Mouse (Mus musculus) bone marrow, adult 2 months (tissue): Measurements from ENCODE around the gene Cnpy3. TPM values are rescaled to one million over a fixed set of nuclear protein-coding genes. Genes with fewer than 3 reads are reported as not detected.
A peak's percentile ranks its signal among the peaks of the same experiment; 100 is the strongest.

Source experiments
- H3K27ac ChIP-seq: fragments of 200-500 bp; 2 replicates; pipeline ENCODE4 v1.5.1; 2012; ENCODE audit warnings: low read depth, mild to moderate bottlenecking, control low read depth, inconsistent platforms, low read length; ENCODE audit not compliant: control insufficient read depth, poor library complexity, insufficient read depth
- H3K4me1 ChIP-seq: fragments of 200-500 bp; 2 replicates; pipeline ENCODE4 v1.6.1; 2011; ENCODE audit warnings: low read length; ENCODE audit not compliant: control insufficient read depth, insufficient read depth
- H3K4me3 ChIP-seq: fragments of 200-500 bp; replicated peaks from 2 replicates; pipeline ENCODE3; 2011; ENCODE audit warnings: mild to moderate bottlenecking, low read depth, low read length, control low read depth; ENCODE audit not compliant: control insufficient read depth
- CTCF ChIP-seq: fragments of 200-500 bp; IDR thresholded peaks from 2 replicates; pipeline ENCODE4 v1.5.1; 2011; ENCODE audit warnings: low read length, control low read depth; ENCODE audit not compliant: control insufficient read depth, insufficient read depth
- POLR2A ChIP-seq: fragments of 200-500 bp; IDR thresholded peaks from 2 replicates; pipeline ENCODE4 v1.6.1; 2011; ENCODE audit warnings: low read depth, mild to moderate bottlenecking, control low read depth, low read length, borderline replicate concordance; ENCODE audit not compliant: control insufficient read depth
- WGBS: fragments of 180-500 bp; shearing (Covaris S2); methylation state at CpG from one replicate; pipeline ENCODE4 v1.1.7; 2018; 5-methylcytosine and 5-hydroxymethylcytosine counted together
- polyA plus RNA-seq: library from polyadenylated mRNA; stranded (reverse); fragments of >200 nt; gene quantifications from 2 replicates; pipeline ENCODE4 v1.2.4, GENCODE M21; 2011; ENCODE audit warnings: low replicate concordance; ENCODE audit not compliant: missing spikeins, insufficient read depth, insufficient read length

Gene Cnpy3
- polyA plus RNA-seq, 1 experiment, result 46.3 TPM

GRCm38 (mm10) chr17:46704887-46705835, 46.9 kb downstream of the Cnpy3 start, which contains the start of gene Ppp2r5d:
TSS of gene Ppp2r5d (minus strand) at chr17:46705111.
- H3K4me1 ChIP-seq, result peaks cover 4% of the 10 kb centered on the region
- WGBS, result under 1% methylated on average over 48 of the region's 48 CpGs

GRCm38 (mm10) chr17:46703971-46704886, 47.8 kb downstream of the Cnpy3 start:
- Histone ChIP-seq H3K27ac (peak overlapping the region; percentile 81), H3K4me3 (peak overlapping the region; percentile 77), H3K4me1 (peaks cover 4% of the 10 kb centered on the region)
- TF ChIP-seq POLR2A (no peak), CTCF (no peak)
- 4% methylated on average over 38 of the region's 41 CpGs for WGBS

More at GRCm38 (mm10) chr17:46704887-46705835, 46.9 kb downstream of the Cnpy3 start, which contains the start of gene Ppp2r5d:
- TF ChIP-seq POLR2A (peak; percentile 73), CTCF (no peak)
- Histone ChIP-seq H3K4me3 (peak within 1 kb of the TSS; percentile 77), H3K27ac (peak within 1 kb of the TSS; percentile 81)

DNA sequence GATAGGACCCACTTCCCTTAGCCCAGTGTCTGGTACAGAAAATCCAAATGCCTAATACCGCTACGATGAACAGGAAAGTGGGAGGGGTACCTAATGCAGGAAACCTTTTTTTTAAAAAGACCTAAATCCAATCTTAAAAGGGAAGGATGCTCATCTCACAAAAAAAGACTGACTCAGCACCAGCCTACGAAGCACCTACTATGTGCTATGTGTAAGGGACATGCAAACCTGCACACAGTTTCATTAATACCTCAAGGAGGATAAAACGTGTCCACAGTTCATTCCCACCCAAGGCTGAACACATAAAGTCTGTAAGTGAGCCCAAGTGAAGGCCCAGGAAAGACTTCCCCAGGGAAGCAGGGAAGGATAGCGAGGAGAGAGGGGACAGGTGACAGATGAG, 49.5 kb downstream of the Cnpy3 start:
- Histone ChIP-seq H3K4me1 (peaks cover 4% of the 10 kb centered on the region), H3K27ac (no peak overlapping the region), H3K4me3 (no peak overlapping the region)
- TF ChIP-seq CTCF (no peak), POLR2A (no peak)
- 85% methylated on average over 5 of the region's 5 CpGs for WGBS

GRCm38 (mm10) chr17:46702100-46702499, 49.9 kb downstream of the Cnpy3 start:
- H3K4me1 ChIP-seq, result peaks cover 4% of the 10 kb centered on the region
- no peak overlapping the region for H3K4me3 ChIP-seq
- 84% methylated on average over 12 of the region's 12 CpGs for WGBS
- H3K27ac ChIP-seq, result no peak overlapping the region
- no peak for TF ChIP-seq CTCF
- TF ChIP-seq POLR2A, result no peak

- peaks cover 4% of the 10 kb centered on the region for H3K4me1 ChIP-seq
- no peak overlapping the region for H3K4me3 ChIP-seq
- 86% methylated on average over 12 of the region's 12 CpGs for WGBS
- TF ChIP-seq CTCF (no peak), POLR2A (no peak)
- no peak overlapping the region for H3K27ac ChIP-seq
These were observed 50.5 kb downstream of the Cnpy3 start for GRCm38 (mm10) chr17:46701489-46701888.

DNA sequence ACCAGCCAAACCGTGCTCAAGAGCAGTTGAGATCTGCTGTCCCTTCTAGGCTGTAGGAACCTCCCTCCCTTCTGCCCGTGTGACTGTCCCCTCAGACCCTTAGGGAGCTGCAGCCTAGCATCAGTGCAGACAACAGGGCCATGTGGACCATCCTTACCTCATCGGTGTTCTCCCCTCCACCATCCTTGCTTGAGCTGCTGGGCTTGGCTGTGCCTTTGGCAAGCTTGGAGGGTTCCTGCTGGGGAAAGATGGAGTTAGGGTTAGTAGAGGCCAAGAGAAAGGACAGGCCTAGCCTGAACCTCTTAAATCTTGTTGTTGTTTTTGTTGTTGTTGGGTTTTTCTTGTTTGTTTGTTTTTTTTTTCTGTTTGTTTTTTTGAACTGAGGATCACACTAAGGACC, 52.1 kb downstream of the Cnpy3 start:
- no peak overlapping the region for H3K27ac ChIP-seq
- 80% methylated on average over 3 of the region's 3 CpGs for WGBS
- no peak for TF ChIP-seq POLR2A
- TF ChIP-seq CTCF, result no peak
- peaks cover 4% of the 10 kb centered on the region for H3K4me1 ChIP-seq
- H3K4me3 ChIP-seq, result no peak overlapping the region

GRCm38 (mm10) chr17:46699245-46699644, 52.8 kb downstream of the Cnpy3 start:
- Histone ChIP-seq H3K27ac (no peak overlapping the region), H3K4me3 (no peak overlapping the region), H3K4me1 (peaks cover 4% of the 10 kb centered on the region)
- TF ChIP-seq POLR2A, result no peak
- no peak for TF ChIP-seq CTCF
- 75% methylated on average over 5 of the region's 5 CpGs for WGBS

GRCm38 (mm10) chr17:46698515-46698914, 53.5 kb downstream of the Cnpy3 start:
- Histone ChIP-seq H3K4me1 (peaks cover 1% of the 10 kb centered on the region), H3K27ac (no peak overlapping the region), H3K4me3 (no peak overlapping the region)
- WGBS, result 94% methylated on average over 6 of the region's 6 CpGs
- TF ChIP-seq CTCF (no peak), POLR2A (no peak)

GRCm38 (mm10) chr17:46694517-46695063, 57.4 kb downstream of the Cnpy3 start:
- H3K4me3 ChIP-seq, result no peak overlapping the region
- WGBS, result 96% methylated on average over 1 of the region's 1 CpGs
- H3K27ac ChIP-seq, result no peak overlapping the region
- no peak for TF ChIP-seq POLR2A
- TF ChIP-seq CTCF, result no peak
- H3K4me1 ChIP-seq, result no peaks in the 10 kb centered on the region
